Mouse (Mus musculus): ENCODE measurements around the gene Aqp7. TPM values are rescaled to one million over a fixed set of nuclear protein-coding genes. Genes with fewer than 3 reads are reported as not detected.
"Not testable (repeated sequence)": the region's sequence is repeated elsewhere in the genome, so short reads cannot be mapped to it uniquely, and the experiment has no call there.

Aqp7 gene
- total and polyA plus RNA-seq, 3 experiments = not detected

DNA sequence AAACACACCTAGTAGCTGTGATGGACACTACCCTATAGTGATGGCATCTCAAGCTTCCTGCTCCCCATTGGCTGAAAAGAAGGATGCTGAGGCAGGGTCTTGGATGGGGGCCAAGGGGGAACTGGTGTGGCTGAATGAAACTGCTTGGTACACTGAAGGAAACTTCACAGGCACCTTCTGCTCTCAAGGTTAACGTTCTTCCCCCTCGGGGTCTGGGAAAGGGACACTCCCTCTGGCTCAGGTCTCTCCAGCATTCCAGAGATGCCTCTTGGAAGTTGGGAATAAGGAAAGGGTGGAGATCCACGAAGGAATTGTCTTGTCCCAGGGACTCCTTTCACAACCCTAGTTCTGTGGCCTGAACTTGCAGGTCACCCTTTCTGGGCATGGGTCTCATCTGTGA is 43.5 kb upstream of the Aqp7 start:
- Histone ChIP-seq H3K9me3 (replicated peaks) (no peaks in the 10 kb centered on the region), H3K36me3 (replicated peaks) (peaks cover 16% of the 10 kb centered on the region), H3K4me3 (ENCODE audit: low read depth, low read length) (no peak overlapping the region), H3K27me3 (ENCODE audit: insufficient read depth, low read length) (no peaks in the 10 kb centered on the region), H3K4me1 (ENCODE audit: insufficient read depth, low read depth, low read length) (peaks cover 69% of the 10 kb centered on the region)
- no peak for DNase-seq (ENCODE audit: low spot score)
- TF ChIP-seq GATA2 (IDR thresholded peaks at IDR 0.05; ENCODE audit: borderline replicate concordance, low read depth, low read length) (no peak), GATA1 (IDR thresholded peaks at IDR 0.05; ENCODE audit: borderline replicate concordance, low read length) (no peak), CTCF (IDR thresholded peaks at IDR 0.05; ENCODE audit: low read depth, low read length) (no peak), TAL1 (conservative IDR thresholded peaks at IDR 0.05; ENCODE audit: low read depth, low read length) (no peak), POLR2AphosphoS5 (IDR thresholded peaks at IDR 0.05; ENCODE audit: insufficient replicate concordance, low read depth, low read length) (no peak)
- ATAC-seq (ENCODE audit: extremely low read depth, insufficient number of reproducible peaks, low FRiP score, poor library complexity, severe bottlenecking) = no peak

DNA sequence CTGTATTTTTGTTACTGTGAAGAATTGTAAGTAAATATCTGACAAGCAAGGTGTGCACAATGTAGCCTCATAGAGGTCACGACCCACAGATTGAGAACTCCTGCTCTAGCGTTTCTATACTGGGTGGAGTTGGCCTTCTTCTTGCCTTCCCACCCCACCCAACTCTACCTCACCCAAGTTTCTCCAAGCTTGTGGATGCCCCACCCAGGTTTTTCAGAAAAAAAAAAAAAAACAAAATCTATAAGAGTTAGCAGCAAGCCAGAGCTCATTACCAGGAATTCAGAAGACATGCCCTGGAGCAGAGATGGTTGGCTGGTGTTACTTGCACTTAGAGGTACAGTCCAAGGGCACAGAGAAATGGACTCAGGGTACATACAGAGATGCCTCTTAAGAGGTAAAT is 41.8 kb upstream of the Aqp7 start:
- Histone ChIP-seq H3K4me1 (ENCODE audit: insufficient read depth, low read depth, low read length) (peaks cover 64% of the 10 kb centered on the region), H3K9me3 (replicated peaks) (no peaks in the 10 kb centered on the region), H3K27me3 (ENCODE audit: insufficient read depth, low read length) (no peaks in the 10 kb centered on the region), H3K36me3 (replicated peaks) (peaks cover 12% of the 10 kb centered on the region), H3K4me3 (ENCODE audit: low read depth, low read length) (no peak overlapping the region)
- DNase-seq (ENCODE audit: low spot score) = no peak
- no peak for TF ChIP-seq POLR2AphosphoS5 (IDR thresholded peaks at IDR 0.05; ENCODE audit: insufficient replicate concordance, low read depth, low read length)
- TF ChIP-seq CTCF (IDR thresholded peaks at IDR 0.05; ENCODE audit: low read depth, low read length) = no peak
- TF ChIP-seq GATA1 (IDR thresholded peaks at IDR 0.05; ENCODE audit: borderline replicate concordance, low read length) = no peak
- TF ChIP-seq GATA2 (IDR thresholded peaks at IDR 0.05; ENCODE audit: borderline replicate concordance, low read depth, low read length) = no peak
- no peak for TF ChIP-seq TAL1 (conservative IDR thresholded peaks at IDR 0.05; ENCODE audit: low read depth, low read length)
- ATAC-seq (ENCODE audit: extremely low read depth, insufficient number of reproducible peaks, low FRiP score, poor library complexity, severe bottlenecking) = no peak

DNA sequence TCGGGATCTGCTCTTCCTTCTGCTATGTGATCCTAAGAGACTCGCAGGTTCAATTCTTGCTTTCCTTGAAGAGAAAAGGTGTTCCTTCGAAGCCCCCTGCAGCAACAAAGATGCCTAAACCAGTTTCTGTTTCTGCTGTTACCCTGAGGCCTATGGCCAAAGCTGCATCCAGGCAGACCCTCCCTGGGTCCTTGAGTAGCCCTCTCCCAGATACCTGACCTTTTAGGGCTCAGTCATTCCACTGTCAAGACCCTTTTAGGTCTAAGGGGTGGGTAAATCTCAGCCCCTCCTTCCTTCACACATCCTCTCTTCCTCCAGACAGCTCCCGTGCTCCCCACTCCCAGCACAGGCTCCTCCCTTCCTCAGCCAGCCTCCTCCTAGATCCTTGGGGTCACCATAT is 41.2 kb upstream of the Aqp7 start:
- no peak overlapping the region for H3K4me3 ChIP-seq (ENCODE audit: low read depth, low read length)
- no peak for TF ChIP-seq CTCF (IDR thresholded peaks at IDR 0.05; ENCODE audit: low read depth, low read length)
- no peak for TF ChIP-seq GATA2 (IDR thresholded peaks at IDR 0.05; ENCODE audit: borderline replicate concordance, low read depth, low read length)
- no peak for TF ChIP-seq TAL1 (conservative IDR thresholded peaks at IDR 0.05; ENCODE audit: low read depth, low read length)
- TF ChIP-seq POLR2AphosphoS5 (IDR thresholded peaks at IDR 0.05; ENCODE audit: insufficient replicate concordance, low read depth, low read length) = no peak
- no peak for TF ChIP-seq GATA1 (IDR thresholded peaks at IDR 0.05; ENCODE audit: borderline replicate concordance, low read length)
- H3K27me3 ChIP-seq (ENCODE audit: insufficient read depth, low read length) = no peaks in the 10 kb centered on the region

DNA sequence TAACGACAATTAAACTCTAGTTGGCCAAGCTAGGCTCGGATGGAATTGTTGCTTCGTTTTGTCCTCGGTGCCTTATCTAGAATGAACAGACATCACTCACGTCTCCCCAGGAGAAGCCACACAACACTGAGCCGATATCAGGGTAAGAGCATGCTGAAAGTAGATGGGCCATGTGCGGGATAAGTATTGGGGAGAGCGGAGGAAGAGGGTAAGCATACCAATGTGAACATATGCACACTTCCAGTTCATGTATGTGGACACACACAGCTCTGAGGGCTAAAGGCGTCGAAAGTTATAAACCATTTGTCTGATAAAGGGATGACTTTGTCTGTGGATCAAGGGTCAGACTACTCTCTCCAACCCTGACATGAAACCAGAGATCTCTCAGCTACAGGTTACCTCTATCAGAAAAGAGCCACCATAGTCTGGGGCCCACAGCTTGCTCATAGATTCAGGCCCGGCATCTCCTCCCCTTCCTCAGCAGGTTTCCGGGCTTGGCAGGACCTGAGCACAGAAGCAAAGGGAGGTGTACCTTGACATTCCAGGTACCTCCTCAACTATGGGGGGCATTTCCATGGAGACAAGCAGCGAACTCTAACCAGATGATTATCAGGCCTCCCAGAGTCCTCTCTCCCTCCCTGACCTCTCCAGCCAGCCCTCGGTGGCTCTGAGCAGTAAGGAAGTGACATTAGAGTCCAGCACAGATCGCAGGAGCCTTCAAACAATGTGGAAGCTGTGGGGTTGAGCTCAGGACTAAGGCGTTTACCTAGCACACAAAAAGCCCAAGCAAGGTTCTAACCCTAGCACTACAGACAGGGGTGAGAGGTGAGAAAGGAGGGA is 39.7 kb upstream of the Aqp7 start:
- Histone ChIP-seq H3K36me3 (replicated peaks) (no peaks in the 10 kb centered on the region), H3K4me1 (ENCODE audit: insufficient read depth, low read depth, low read length) (peaks cover 72% of the 10 kb centered on the region), H3K4me3 (ENCODE audit: low read depth, low read length) (peak overlapping the region; percentile 13; the same call in 1 of the 2 replicates), H3K9me3 (replicated peaks) (no peaks in the 10 kb centered on the region), H3K27me3 (ENCODE audit: insufficient read depth, low read length) (no peaks in the 10 kb centered on the region)
- TF ChIP-seq CTCF (IDR thresholded peaks at IDR 0.05; ENCODE audit: low read depth, low read length) (no peak), TAL1 (conservative IDR thresholded peaks at IDR 0.05; ENCODE audit: low read depth, low read length) (peak; percentile 81), GATA1 (IDR thresholded peaks at IDR 0.05; ENCODE audit: borderline replicate concordance, low read length) (no peak), GATA2 (IDR thresholded peaks at IDR 0.05; ENCODE audit: borderline replicate concordance, low read depth, low read length) (no peak), POLR2AphosphoS5 (IDR thresholded peaks at IDR 0.05; ENCODE audit: insufficient replicate concordance, low read depth, low read length) (no peak)
- ATAC-seq (ENCODE audit: extremely low read depth, insufficient number of reproducible peaks, low FRiP score, poor library complexity, severe bottlenecking) = peak; percentile 70
- DNase-seq (ENCODE audit: low spot score) = peak; percentile 52

More for the DNA sequence above, 41.2 kb upstream of the Aqp7 start:
- ATAC-seq (ENCODE audit: extremely low read depth, insufficient number of reproducible peaks, low FRiP score, poor library complexity, severe bottlenecking) (no peak), DNase-seq (ENCODE audit: low spot score) (no peak)
- Histone ChIP-seq H3K36me3 (replicated peaks) (peaks cover 10% of the 10 kb centered on the region), H3K4me1 (ENCODE audit: insufficient read depth, low read depth, low read length) (peaks cover 64% of the 10 kb centered on the region), H3K9me3 (replicated peaks) (no peaks in the 10 kb centered on the region)

DNA sequence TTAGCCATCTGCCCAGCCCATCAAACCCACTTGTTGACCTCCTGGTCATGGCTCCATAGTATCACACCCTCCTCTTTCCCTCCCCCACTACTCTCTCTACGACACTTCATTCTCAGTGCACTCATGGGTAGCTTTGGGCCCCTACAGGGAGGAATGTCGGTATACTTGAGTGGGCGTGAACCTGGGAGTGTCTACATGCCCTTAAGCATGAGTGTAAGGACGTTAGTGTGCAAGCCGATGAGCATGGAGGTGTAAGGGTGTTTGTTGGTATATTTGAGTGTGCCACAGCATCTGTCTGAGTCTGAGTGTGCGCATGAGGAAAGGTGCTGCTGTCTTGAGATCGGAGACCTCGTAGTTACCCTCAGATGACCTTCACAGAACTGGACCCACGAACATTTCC is 39.0 kb upstream of the Aqp7 start:
- Histone ChIP-seq H3K36me3 (replicated peaks) (no peaks in the 10 kb centered on the region), H3K4me3 (ENCODE audit: low read depth, low read length) (peak overlapping the region; percentile 1; the same call in 1 of the 2 replicates), H3K4me1 (ENCODE audit: insufficient read depth, low read depth, low read length) (peaks cover 70% of the 10 kb centered on the region), H3K27me3 (ENCODE audit: insufficient read depth, low read length) (no peaks in the 10 kb centered on the region), H3K9me3 (replicated peaks) (no peaks in the 10 kb centered on the region)
- DNase-seq (ENCODE audit: low spot score) (no peak), ATAC-seq (ENCODE audit: extremely low read depth, insufficient number of reproducible peaks, low FRiP score, poor library complexity, severe bottlenecking) (no peak)
- no peak for TF ChIP-seq POLR2AphosphoS5 (IDR thresholded peaks at IDR 0.05; ENCODE audit: insufficient replicate concordance, low read depth, low read length)
- TF ChIP-seq GATA1 (IDR thresholded peaks at IDR 0.05; ENCODE audit: borderline replicate concordance, low read length) = no peak
- no peak for TF ChIP-seq CTCF (IDR thresholded peaks at IDR 0.05; ENCODE audit: low read depth, low read length)
- TF ChIP-seq TAL1 (conservative IDR thresholded peaks at IDR 0.05; ENCODE audit: low read depth, low read length) = no peak
- TF ChIP-seq GATA2 (IDR thresholded peaks at IDR 0.05; ENCODE audit: borderline replicate concordance, low read depth, low read length) = no peak

DNA sequence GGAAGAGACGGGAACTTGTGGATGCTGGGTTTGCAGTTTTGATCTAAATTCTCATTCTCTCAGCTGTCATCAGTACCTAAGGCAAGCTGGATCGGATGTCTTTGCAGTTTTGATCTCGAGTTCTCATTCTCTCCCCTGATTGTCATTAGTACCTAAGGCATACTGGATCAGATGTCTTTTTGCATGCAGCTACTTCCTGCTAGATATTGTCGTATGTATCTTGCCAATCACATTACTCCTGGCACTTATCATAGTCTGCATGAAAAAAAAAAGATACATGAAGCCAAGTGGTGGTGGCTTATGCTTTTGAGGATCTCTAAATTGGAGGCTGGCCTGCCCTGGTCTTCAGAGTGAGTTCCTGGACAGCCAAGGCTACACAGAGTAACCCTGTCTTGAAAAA is 36.9 kb upstream of the Aqp7 start:
- DNase-seq (ENCODE audit: low spot score) (no peak), ATAC-seq (ENCODE audit: extremely low read depth, insufficient number of reproducible peaks, low FRiP score, poor library complexity, severe bottlenecking) (no peak)
- no peaks in the 10 kb centered on the region for H3K27me3 ChIP-seq (ENCODE audit: insufficient read depth, low read length)
- H3K4me1 ChIP-seq (ENCODE audit: insufficient read depth, low read depth, low read length) = peaks cover 63% of the 10 kb centered on the region
- no peaks in the 10 kb centered on the region for H3K36me3 ChIP-seq (replicated peaks)
- no peaks in the 10 kb centered on the region for H3K9me3 ChIP-seq (replicated peaks)
- no peak overlapping the region for H3K4me3 ChIP-seq (ENCODE audit: low read depth, low read length)
- TF ChIP-seq GATA2 (IDR thresholded peaks at IDR 0.05; ENCODE audit: borderline replicate concordance, low read depth, low read length) (no peak), POLR2AphosphoS5 (IDR thresholded peaks at IDR 0.05; ENCODE audit: insufficient replicate concordance, low read depth, low read length) (no peak), CTCF (IDR thresholded peaks at IDR 0.05; ENCODE audit: low read depth, low read length) (no peak), TAL1 (conservative IDR thresholded peaks at IDR 0.05; ENCODE audit: low read depth, low read length) (no peak), GATA1 (IDR thresholded peaks at IDR 0.05; ENCODE audit: borderline replicate concordance, low read length) (no peak)

DNA sequence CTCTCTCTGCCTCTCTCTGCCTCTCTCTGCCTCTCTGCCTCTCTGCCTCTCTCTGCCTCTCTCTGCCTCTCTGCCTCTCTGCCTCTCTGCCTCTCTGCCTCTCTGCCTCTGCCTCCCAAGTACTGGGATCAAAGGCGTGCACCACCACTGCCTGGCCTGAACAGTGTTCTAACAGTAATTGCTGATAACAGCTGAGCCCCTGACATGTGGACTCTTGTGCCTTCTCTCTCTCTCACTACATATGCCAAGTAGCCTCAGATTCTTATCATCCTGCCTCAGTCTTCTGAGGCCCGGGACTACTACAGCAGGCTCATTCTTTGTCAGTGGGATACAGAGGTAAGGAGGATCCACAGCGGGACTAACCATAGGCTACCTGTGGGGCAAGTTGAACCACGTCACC is 34.9 kb upstream of the Aqp7 start:
- not testable (repeated sequence) for H3K9me3 ChIP-seq (replicated peaks); DNase-seq (ENCODE audit: low spot score); H3K4me3 ChIP-seq (ENCODE audit: low read depth, low read length); H3K27me3 ChIP-seq (ENCODE audit: insufficient read depth, low read length); H3K36me3 ChIP-seq (replicated peaks)
- H3K4me1 ChIP-seq (ENCODE audit: insufficient read depth, low read depth, low read length) = peaks cover 55% of the 10 kb centered on the region
- peak; percentile 58 for ATAC-seq (ENCODE audit: extremely low read depth, insufficient number of reproducible peaks, low FRiP score, poor library complexity, severe bottlenecking)
